Mouse (Mus musculus): ENCODE measurements around the gene Tango2.

The Tango2 gene

GRCm38 (mm10) chr16:18347931-18348600 is at the start of gene Tango2, which contains the start of gene Arvcf:
Tango2 (minus strand) TSS chr16:18348103.
Arvcf (plus strand) TSS chr16:18348182.
- DNase-seq (ENCODE audit: low spot score), result peak; percentile 36

DNA sequence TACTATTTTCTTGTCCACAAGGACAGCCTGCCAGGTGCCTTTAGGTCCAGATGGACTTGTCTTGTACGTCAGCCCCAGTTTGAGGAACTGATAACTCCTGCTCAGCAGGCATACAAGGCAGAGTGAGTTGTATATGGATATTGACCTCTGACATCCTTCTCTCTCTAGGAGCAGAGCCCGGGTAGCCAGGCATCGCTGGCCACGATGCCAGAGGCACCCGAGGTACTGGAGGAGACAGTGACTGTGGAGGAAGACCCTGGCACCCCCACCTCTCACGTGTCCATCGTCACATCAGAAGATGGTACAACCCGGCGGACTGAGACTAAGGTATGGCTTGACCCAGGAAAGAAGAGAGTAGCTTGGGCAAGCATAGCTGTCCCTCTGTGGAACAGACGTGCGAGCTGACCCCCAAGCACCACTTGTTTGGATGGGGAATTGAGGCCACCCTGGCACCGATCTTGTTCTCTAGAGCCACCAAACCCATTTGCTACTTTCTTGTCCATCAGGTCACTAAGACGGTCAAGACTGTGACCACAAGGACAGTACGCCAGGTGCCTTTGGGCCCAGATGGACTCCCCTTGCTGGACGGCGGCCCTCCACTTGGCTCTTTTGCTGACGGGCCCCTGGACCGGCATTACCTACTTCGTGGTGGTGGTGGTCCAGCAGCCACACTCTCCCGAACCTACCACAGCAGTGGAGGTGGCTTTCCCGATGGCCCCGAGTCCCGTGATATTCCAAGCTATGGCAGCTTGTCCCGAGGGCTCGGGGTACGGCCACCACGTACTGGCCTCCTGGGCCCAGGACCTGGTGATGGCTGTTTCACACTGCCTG is 49.1 kb upstream of the Tango2 start:
- no peak for DNase-seq (ENCODE audit: low spot score)

GRCm38 (mm10) chr16:18396201-18396600 is 48.3 kb upstream of the Tango2 start:
- no peak for DNase-seq (ENCODE audit: low spot score)

DNA sequence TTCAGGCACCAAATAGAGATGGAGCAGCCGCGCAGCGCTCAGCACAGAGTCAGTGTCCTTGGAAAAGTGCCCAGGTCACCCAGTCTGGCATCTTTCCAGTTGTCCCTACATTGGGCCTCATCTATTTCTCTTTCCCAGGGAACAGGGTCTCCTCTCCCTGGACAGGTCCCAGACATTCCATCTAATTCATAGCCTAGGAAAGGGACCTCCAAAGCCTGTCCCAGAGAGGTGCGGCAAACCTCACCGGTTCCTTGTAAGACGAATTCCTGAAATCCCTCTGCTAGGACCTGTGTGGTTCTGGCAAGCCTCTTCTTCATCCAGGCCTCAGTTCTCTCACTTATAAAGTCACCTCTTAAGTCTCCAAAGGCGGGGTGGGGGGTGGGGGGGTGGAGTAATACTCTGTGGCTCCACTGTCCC is 47.7 kb upstream of the Tango2 start:
- no peak for DNase-seq (ENCODE audit: low spot score)

DNA sequence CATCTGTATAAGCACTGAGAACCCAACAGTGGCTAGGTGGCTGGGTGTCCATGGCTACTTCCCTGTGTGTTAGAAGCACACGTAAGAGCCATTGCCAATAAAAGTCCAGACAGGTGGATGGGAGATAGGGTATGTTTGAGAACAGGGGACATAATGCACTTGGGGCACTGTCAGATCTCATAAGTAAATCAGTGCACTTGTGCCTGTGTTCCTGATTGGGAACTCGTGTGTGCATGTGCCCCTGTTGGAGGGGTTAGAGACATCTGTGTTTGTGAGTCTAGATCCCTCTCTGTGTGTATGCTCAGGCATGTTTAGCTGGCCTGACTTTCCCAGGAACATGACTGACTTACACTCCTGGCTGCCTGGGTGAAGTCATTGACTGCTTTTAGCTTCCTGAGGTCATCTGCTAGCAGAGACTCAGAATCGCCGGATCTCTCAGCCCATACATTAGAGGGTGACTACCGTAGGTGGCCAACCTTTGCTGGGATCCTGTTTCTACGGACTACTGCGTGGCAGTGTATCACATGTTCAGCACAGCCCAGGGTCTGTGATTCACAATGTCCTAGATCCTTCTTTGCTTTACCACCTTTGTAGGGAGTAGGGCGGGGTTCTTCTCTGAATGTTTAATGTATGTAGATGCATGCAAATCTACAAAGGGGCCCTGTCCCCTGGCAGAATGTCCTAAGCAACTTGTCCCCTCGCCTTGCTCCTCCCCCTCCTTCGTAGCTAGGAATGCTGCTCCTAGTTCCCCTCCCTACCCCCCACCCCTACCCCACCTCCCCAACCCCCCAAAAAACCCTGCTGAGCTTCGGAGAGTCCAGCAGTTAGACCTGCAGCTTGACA is 47.1 kb upstream of the Tango2 start:
- no peak for DNase-seq (ENCODE audit: low spot score)

DNA sequence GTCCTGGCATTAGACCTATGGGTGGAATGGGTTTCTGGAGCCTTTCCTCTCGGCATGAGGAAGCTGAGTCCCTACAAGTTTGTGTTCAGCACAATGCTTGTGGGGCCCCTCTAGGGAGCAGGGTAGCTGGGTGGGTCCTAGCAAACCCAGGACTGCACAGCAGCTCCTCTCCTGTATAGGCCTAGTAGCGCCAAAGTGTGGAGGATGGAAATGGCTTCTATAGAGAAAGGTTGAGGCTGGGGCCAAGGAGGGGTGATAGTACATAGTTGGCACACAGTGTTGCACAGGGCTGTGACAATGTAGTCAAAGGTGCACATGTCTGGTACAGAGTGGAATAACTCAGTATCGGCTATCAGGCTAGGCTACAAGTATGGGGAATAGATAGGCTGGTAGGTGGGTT is 46.2 kb upstream of the Tango2 start:
- no peak for DNase-seq (ENCODE audit: low spot score)

- DNase-seq (ENCODE audit: low spot score), result no peak
Observed at GRCm38 (mm10) chr16:18393595-18393994, 45.7 kb upstream of the Tango2 start.

DNA sequence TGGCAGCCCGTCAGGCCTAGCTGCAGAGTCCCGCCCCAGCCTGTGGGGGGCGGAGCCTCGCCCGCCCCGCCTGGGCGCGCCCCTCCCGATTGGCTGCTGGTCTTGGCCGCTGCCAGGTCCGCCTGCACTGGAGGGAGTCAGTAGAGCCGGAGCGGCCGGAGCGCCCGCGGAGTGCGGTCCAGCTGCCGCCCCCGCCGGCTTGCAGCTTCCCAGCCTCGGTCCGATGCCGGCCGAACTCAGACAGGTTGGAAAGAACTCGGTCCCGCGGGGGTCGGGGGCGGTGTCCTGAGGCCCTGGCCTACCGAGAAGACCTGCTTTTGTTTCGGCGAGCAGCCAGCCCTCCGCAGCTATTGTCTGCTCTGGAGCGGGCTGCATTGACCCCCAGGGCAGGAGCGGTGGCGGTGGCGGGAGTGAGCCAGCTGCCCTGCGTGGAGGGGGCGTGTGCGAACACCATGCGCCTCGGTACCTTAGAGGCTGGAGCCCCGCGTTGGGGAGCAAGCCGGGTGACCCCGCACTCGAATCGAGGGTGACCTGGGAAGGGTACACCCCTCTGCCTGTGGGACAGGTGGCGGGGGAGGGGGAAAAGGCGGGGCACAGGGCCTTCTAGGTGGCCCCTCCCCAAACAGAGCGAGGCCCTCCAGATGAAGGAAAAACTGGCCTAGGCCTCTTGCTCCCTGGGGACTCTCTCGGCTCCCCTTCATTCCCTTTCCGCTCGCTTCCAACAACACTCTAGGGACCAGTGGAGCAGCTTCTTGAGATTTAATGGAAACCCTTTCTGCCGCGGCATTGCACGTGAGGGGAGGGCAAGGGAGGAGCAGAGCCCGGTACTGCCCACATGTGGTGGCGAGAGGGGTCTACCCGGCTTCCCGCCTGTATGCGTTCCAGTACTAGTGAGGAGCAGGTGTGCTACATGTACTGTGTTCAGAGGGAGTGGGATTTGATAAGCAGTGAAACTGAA is 44.8 kb upstream of the Tango2 start:
- peak; percentile 86 for DNase-seq (ENCODE audit: low spot score)

- no peak for DNase-seq (ENCODE audit: low spot score)
Observed at GRCm38 (mm10) chr16:18391728-18392127, 43.8 kb upstream of the Tango2 start.

- DNase-seq (ENCODE audit: low spot score), result no peak
Observed at GRCm38 (mm10) chr16:18391127-18391526, 43.2 kb upstream of the Tango2 start.

DNA sequence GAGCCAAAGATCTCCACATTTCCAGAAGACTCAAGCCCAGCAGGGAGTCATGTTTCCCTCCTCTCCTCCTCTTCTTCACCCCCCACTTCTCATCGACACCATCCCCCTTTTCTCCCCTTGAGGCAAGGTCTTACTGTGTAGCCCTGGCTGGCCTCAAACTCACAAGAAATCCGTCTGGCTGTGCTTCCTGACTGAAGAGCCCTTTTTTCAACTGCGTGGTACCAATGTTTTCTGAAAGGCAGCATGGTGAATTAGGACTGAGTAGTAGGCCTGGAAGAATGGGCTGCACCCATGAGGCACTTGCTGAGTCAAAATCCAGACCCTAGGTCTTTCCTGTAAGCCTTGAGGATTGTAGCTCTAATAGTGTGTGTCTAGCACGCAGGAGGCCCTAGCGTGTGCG is 42.5 kb upstream of the Tango2 start:
- DNase-seq (ENCODE audit: low spot score), result no peak

DNA sequence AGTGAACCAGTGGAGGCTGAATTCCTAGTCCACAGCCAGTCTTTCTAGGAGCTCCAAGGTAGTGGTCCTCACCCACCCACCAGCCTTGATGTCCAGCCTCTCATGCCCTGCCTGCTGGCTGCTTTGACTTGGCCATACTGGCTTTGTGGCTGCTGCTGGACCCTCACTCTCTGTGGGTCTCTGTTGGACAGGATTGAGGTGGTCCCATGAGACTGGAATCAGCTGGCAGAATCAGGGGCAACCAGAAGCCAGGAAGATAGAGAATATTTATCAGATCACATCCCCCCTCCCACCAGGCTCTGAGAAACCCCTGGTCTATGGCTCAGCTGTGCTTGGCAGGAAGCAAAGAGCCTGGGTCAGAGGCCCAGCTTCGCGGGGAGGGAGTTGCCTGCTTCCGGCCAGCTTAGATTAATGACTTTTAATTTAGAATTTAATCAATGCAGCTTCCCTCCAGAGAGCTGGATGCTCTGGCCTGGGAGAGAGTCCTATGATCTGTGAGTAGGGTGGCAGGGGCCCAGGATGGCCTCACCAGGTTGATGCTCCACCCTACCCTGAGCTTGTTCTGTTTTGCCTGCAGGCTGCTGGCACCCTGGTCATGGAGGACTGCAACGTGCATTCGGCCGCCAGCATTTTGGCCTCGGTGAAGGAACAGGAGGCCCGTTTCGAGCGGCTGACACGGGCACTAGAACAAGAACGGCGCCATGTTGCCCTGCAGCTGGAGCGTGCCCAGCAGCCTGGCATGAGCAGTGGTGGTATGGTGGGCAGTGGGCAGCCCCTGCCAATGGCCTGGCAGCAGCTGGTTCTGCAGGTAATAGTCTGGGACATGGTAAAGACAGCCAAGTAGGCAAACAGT is 40.9 kb upstream of the Tango2 start:
- DNase-seq (ENCODE audit: low spot score), result no peak

GRCm38 (mm10) chr16:18387704-18388582 is 40.0 kb upstream of the Tango2 start:
- DNase-seq (ENCODE audit: low spot score), result no peak

GRCm38 (mm10) chr16:18386972-18387371 is 39.1 kb upstream of the Tango2 start:
- DNase-seq (ENCODE audit: low spot score), result no peak

DNA sequence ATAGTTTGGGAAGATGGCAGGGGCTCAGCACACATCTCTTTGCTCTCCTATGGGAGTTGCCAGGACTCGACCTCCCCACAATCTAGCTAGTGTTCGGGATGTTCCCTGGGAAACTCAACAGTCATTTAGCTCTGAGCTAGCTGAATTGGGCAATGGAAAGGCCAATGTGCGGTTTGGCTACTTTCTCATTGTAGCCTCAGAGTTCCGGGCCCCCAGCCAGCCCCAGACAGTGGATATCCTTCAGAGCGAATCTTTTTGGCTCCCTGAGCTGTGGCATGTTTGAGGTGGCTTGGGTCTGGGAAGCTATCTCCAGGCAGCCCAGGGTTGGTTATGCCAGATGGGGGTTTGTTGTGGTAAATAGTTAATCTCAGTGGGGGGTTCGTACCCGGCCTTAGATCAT is 38.5 kb upstream of the Tango2 start:
- no peak for DNase-seq (ENCODE audit: low spot score)

DNA sequence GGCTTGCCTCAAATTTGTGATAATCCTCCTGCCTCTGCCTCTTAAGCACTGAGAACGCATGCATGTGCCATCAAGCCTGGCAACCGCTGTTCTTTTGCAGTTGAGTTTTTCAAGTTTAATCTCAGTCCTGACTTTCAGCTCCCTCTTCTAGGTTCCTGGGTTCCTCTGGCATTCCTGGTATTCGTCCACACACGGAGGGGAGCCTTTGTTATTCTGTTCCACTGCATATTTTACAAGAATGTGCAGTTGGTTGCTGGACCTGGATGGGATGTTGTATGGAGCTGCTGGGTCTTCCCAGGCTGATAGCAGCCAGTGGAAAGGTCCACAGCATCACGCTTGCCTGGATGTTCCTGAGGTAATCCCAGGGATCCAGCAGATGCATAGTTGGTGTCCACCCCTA is 37.5 kb upstream of the Tango2 start:
- no peak for DNase-seq (ENCODE audit: low spot score)

GRCm38 (mm10) chr16:18384659-18385058 is 36.8 kb upstream of the Tango2 start:
- no peak for DNase-seq (ENCODE audit: low spot score)

DNA sequence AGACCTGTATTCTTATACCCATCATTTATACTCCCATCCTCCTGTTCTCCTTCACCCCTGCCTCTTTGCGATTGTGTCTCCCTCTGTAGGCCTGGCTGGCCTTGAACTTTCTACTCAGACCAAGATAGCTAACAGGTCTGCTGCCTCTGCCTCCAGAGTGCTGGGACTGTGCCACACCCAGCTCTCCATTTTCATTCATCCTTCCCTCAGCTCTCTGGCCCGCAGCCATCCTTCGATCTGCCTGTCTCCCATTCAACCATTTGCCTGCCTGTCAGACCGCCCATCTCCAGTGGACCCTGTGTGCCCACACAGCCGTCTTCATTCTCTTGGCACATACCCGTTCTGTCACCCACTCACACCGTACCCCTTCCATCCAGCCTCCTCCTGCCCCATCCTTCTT is 36.3 kb upstream of the Tango2 start:
- no peak for DNase-seq (ENCODE audit: low spot score)

GRCm38 (mm10) chr16:18383756-18384155 is 35.9 kb upstream of the Tango2 start:
- DNase-seq (ENCODE audit: low spot score), result no peak
